Mouse (Mus musculus) inflammation-experienced regulatory T-cells (primary cell): ENCODE results near the gene Cenpw. TPM values are rescaled to one million over a fixed set of nuclear protein-coding genes. Genes with fewer than 3 reads are reported as not detected.

Experiments
- polyA plus RNA-seq, 2 experiments: library from polyadenylated mRNA; unstranded; fragments of 100-300 nt; shearing (Covaris generic); gene quantifications; one replicate each; pipeline ENCODE4 v1.2.1; 2017

The Cenpw gene
- polyA plus RNA-seq = 1 to 10 TPM; 2.3 to 2.7 TPM

DNA sequence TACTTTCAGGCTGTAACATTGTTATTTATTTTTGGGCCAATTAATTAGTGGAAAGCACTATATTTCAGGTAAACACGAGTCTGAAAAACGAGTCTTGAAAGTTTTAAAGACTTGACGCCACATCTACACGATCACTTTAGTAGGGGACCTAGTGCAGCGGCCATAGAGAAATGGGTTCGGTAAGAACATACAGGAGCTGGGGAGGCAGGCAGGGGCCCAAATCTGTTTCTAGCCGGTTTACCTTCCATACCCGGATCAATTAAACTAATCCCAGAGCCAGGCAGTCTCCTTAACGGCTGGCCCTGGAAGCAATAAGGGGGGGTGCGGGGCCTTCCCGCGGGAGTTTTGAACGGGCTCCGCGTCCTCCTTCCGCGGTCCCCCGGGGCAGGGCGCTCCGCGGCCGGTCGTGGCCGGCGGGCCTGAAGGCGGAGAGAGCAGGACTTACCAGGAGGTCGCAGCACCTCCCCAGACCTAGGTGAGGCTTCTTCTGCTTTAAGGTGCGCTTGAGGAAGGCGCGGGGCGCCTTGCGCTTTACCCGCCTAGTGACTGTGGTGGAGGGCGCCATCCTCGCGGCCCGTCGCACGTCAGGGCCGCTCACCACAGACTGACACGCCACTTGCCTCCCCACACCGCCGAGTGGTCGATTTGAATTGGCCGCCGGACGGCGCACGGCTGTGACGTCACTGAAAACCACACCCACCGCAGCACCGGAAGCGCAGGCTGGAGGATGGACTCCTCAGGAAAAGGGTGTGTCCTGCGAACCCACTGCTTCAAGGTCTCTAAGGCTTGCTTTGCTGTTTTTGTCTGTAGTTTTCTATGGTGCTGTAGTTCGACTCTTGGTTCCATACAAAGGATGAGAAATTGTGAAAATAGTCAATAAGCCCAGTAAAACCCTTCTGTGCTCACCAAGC, at the start of gene Cenpw:
Gene Cenpw, minus strand, starts transcription at position 645 of the 911 bp plus-strand sequence.

